8 mouse cellular contexts compared by ENCODE assay signal in the genomic region with DNA sequence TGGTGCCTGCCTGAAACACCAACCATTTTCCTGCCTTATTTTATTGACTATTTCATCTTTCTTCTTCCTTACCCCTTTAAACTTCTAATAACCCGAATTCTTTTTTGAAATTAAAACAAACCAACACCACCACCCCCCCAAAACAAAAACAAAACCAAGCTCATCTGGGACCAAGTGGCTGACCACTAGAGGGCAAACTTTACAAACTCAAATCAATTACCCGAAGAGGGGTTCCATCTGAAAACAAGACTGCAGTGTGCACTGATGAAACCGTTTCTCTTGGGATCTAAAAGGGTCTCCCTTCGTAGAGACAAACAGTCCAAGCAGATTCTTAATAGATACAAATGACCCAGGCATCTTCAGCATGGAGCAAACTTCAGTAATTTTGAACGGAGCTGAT. TPM values are rescaled to one million over a fixed set of nuclear protein-coding genes. Genes with fewer than 3 reads are reported as not detected.
DNase-seq lines count a peak whose midpoint lies in the region; ATAC-seq and TF ChIP-seq lines count a peak whose summit lies in the region.

No protein-coding gene starts in this region.

- no peaks in the 10 kb centered on the region for H3K9me3 ChIP-seq in limb, embryonic 14.5 days (ENCODE audit: control insufficient read depth, low read length)
- no peaks in the 10 kb centered on the region for H3K9me3 ChIP-seq in limb, embryonic 10.5 days (replicated peaks)

- no peak overlapping the region for H3K9ac ChIP-seq in limb, embryonic 14.5 days (ENCODE audit: low read depth, low read length, severe bottlenecking)

- no peaks in the 10 kb centered on the region for H3K27me3 ChIP-seq in limb, embryonic 14.5 days (ENCODE audit: control insufficient read depth, insufficient read depth, low read length)
- no peaks in the 10 kb centered on the region for H3K27me3 ChIP-seq in limb, embryonic 10.5 days (ENCODE audit: low read depth, poor library complexity, severe bottlenecking)

- H3K4me1 ChIP-seq in limb, embryonic 14.5 days (ENCODE audit: control insufficient read depth, insufficient read depth, low read length) = no peaks in the 10 kb centered on the region
- H3K4me1 ChIP-seq in limb, embryonic 10.5 days = peaks cover 9% of the 10 kb centered on the region; the same call in 1 of the 2 replicates

- no peak for ATAC-seq in limb, embryonic 14.5 days (ENCODE audit: low FRiP score, low read depth)

- no peak for TF ChIP-seq POLR2A in limb, embryonic 14.5 days (IDR thresholded peaks at IDR 0.05; ENCODE audit: borderline replicate concordance, extremely low read depth, insufficient read depth, insufficient read length)

- 33% methylated on average over 5 of the region's 5 CpGs for WGBS in limb, embryonic 14.5 days
- 46% methylated on average over 5 of the region's 5 CpGs for WGBS in limb, embryonic 10.5 days

- no peak overlapping the region for H3K27ac ChIP-seq in limb, embryonic 14.5 days (replicated peaks; ENCODE audit: low read depth, low read length)
- H3K27ac ChIP-seq in limb, embryonic 10.5 days = no peak overlapping the region

- intact Hi-C loops in heart, postnatal 25 days (cut with DNase I) = loop anchor here (2.0 to 5.0 kb wide), 3 partner anchors 152 to 482 kb away; no protein-coding TSS in a partner anchor

- H3K4me3 ChIP-seq in limb, embryonic 14.5 days (replicated peaks; ENCODE audit: low read length) = no peak overlapping the region
- no peak overlapping the region for H3K4me3 ChIP-seq in limb, embryonic 10.5 days

- peak; percentile 10 for DNase-seq in cerebellum, adult 11 months
- DNase-seq in cerebellum, adult 11-12 months = no peak
- DNase-seq in limb, embryonic 14.5 days (ENCODE audit: low spot score) = peak; percentile 68
- no peak for DNase-seq in limb, embryonic 10.5 days (ENCODE audit: low spot score)
- peak; percentile 38 for DNase-seq in R1 (ENCODE audit: low read depth, low spot score)
- DNase-seq in induced T-regulatory cell, adult 2 months (ENCODE audit: low read depth) = peak; percentile 39
- no peak for DNase-seq in spleen, adult 18-20 months
- DNase-seq in heart, postnatal 25 days (ENCODE audit: low spot score) = no peak

- H3K4me2 ChIP-seq in limb, embryonic 14.5 days (replicated peaks; ENCODE audit: low read depth, low read length, severe bottlenecking) = no peak overlapping the region

- peaks cover 15% of the 10 kb centered on the region for H3K36me3 ChIP-seq in limb, embryonic 14.5 days (ENCODE audit: control insufficient read depth, insufficient read depth, low read length)
- H3K36me3 ChIP-seq in limb, embryonic 10.5 days = no peaks in the 10 kb centered on the region

RNA-seq across cellular contexts. Expression of gene Abca1, which starts 49.3 kb away (rescaled TPM):
- 9.0 and 10.3 TPM in 2 replicates for polyA plus RNA-seq in limb, embryonic 14.5 days (2012; rRNA removed)
- polyA plus RNA-seq in limb, embryonic 14.5 days (2014; fragmentation: Nextera tagmentation; extraction: Ambion mirVana) = 12.3 and 14.5 TPM in 2 replicates
- 2.3 and 3.2 TPM in 2 replicates for polyA plus RNA-seq in limb, embryonic 10.5 days (2016; fragmentation: Nextera tagmentation; extraction: Ambion mirVana)
- 10 to 100 TPM; 13.6 to 19.7 TPM for total RNA-seq in heart, postnatal 25 days (2021)

Comparison
In these comparisons a context has a peak if more than half of its experiments do, and no peak if none do; other contexts are left out.
1. DNase-seq: peak in cerebellum, adult 11 months (single experiment), limb, embryonic 14.5 days (single experiment), R1 (single experiment) and induced T-regulatory cell, adult 2 months (single experiment); none in cerebellum, adult 11-12 months (single experiment), limb, embryonic 10.5 days (single experiment), spleen, adult 18-20 months (0 of 2) and heart, postnatal 25 days (single experiment).